Mouse (Mus musculus) thymus, adult 2 months (tissue): ENCODE results near the gene Prkg1.

Experiments
- CTCF ChIP-seq: fragments of 200-500 bp; IDR thresholded peaks from 2 replicates; pipeline ENCODE4 v1.5.1; 2012; ENCODE audit warnings: mild to moderate bottlenecking, control low read depth, low read length, moderate library complexity, borderline replicate concordance; ENCODE audit not compliant: control insufficient read depth, poor library complexity, insufficient read depth; ENCODE audit errors: extremely low read depth
- POLR2A ChIP-seq: fragments of 200-500 bp; IDR thresholded peaks from 2 replicates; pipeline ENCODE4 v1.6.1; 2012; ENCODE audit warnings: mild to moderate bottlenecking, low read length, control low read depth, moderate library complexity; ENCODE audit not compliant: control insufficient read depth, poor library complexity, insufficient read depth; ENCODE audit errors: extremely low read depth

DNA sequence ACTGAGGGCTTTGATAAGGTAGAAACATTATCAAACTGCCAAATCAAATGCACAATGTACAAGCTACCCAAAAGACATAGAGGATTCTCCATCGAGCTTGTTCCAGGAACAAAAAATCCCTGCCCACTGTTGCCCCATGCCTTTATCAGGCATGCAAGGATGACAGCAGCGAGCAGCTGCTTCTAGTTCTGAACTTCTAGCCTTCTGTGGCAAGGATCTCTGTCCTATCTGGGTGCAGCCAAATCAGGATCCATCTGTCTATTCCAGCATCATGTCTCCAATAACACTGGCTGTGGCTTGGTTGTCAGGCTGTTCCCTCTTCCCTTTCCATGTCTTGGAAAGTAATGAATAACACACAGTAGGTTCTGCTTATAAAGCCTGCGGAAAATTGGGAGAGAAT, 640.2 kb downstream of the Prkg1 start:
- TF ChIP-seq POLR2A = no peak
- TF ChIP-seq CTCF = no peak
